Mouse (Mus musculus): Measurements from ENCODE around the gene Pwp2.

DNA sequence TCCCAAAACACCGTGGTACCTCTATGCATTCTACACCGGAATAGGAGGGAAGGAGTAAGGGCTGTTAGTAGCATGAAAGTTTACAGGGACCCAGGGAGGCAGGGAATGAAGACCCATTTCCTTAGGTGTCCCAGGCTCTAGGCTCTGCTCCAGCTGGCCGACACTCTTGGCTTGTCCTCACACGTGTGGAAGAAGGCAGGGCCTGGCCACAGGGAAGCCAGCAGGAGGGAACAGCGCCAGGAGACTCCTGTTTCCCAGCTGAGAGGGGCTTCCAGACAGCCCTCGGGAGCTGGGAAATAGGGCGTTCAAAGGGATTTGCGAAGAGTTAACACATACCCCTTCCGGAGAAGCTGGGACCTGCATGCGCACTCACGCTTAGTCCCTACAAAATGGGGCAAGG lies 55.5 kb downstream of the Pwp2 start:
- TF ChIP-seq ZC3H11A (IDR thresholded peaks at IDR 0.05; ENCODE audit: low read depth, low read length) = no peak
- TF ChIP-seq CTCF (IDR thresholded peaks at IDR 0.05 in 2 of 3, conservative IDR thresholded peaks at IDR 0.05 in 1 of 3; ENCODE audit: control insufficient read depth in 1 of 3, insufficient read depth in 1 of 3, low read depth in 2 of 3, low read length in 3 of 3, poor library complexity in 1 of 3, severe bottlenecking in 1 of 3) = no peak
- no peak for TF ChIP-seq ZNF384 (IDR thresholded peaks at IDR 0.05; ENCODE audit: low read depth, low read length)
- TF ChIP-seq UBTF (IDR thresholded peaks at IDR 0.05; ENCODE audit: borderline replicate concordance, insufficient read depth, low read depth, low read length) = no peak
- TF ChIP-seq TAL1 (IDR thresholded peaks at IDR 0.05; ENCODE audit: low read length) = no peak

Measured in MEL (cell line).